Mouse (Mus musculus) cerebellum, postnatal 10 days (tissue): ENCODE measurements around the gene Bnip3.

Experiments used
- DNase-seq, 2 experiments: peaks; one replicate each; pipeline ENCODE4 v3.0.0; 2021; ENCODE audit warnings: mixed read lengths in 2 of 2

Bnip3 gene

DNA sequence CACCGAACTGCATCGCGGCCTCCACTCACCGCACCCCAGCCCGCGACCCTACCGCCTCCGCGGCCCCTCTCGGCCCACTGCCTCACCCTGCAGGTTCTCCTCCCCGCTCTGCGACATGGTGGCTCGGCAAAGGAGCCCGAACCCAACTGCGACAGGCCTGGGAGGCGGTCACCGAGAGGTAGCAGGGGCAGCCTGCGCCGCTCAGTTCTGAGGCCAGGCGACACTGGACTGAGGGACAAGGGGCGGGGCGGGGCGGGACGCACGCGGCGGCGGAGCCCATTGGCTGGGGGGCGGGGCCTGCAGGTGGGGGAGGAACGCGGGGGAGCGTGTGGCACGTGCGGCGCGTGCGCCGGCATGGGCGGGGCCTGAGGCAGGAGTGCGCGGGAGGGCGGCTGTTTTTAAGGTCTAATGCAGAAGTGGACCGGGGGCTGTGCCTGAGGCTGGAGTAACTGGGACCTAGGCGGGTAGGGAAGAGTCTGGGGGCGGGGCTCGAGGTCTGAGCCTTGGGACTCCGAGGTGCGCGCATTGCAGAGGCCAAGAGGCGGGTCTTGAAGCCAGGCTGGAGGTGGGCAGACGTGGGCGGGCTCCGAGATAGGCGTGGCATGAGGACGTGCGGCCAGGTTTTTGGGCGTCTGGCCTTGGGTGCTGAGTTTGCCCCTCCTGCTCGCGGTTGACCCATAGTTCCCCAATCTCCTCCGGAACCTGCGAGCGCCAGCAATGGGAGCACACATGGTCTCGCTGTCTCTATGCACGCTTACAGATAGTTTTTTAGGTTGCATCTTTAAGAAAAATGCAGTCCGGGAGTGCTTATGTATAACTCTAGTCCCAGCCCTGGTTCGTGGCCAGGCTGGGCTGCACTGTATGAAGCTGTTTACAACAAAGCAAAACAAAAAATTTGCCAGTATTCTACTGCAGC lies at the start of gene Bnip3:
Bnip3 (minus strand) TSS at position 243 of the 916 bp plus-strand sequence.
- DNase-seq: peak; percentile 95 to 96

- no peak for DNase-seq
Observed at GRCm38 (mm10) chr7:138957106-138957505, 47.8 kb upstream of the Bnip3 start.

GRCm38 (mm10) chr7:138955787-138956186 lies 46.5 kb upstream of the Bnip3 start:
- peak; percentile 74 to 83 for DNase-seq

GRCm38 (mm10) chr7:138948309-138948708 lies 39.0 kb upstream of the Bnip3 start:
- no peak for DNase-seq

DNA sequence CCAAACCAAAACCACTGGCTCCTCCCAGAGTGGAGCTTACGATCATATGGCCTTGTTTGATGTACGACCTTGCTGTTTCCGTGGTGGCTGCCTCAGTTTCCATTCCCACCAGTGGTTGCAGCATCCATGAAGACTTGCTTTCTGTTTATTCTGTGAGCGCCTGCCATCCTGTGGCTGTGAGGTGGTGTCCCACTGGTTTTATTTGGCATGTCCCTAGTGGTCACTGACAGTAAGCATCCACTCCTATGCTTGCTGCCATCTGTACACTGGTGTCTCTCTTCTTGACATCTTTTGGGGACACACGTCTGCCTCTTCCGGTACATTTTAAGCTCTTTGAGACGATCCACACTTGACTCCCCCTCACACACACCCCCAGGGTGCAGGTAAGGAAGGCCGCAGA lies 38.4 kb upstream of the Bnip3 start:
- DNase-seq: no peak

- no peak for DNase-seq
Observed at GRCm38 (mm10) chr7:138945668-138946067, 36.3 kb upstream of the Bnip3 start.

- peak in 1 of 2 experiments; percentile 42 for DNase-seq
Observed at GRCm38 (mm10) chr7:138942301-138942700, 33.0 kb upstream of the Bnip3 start.

DNA sequence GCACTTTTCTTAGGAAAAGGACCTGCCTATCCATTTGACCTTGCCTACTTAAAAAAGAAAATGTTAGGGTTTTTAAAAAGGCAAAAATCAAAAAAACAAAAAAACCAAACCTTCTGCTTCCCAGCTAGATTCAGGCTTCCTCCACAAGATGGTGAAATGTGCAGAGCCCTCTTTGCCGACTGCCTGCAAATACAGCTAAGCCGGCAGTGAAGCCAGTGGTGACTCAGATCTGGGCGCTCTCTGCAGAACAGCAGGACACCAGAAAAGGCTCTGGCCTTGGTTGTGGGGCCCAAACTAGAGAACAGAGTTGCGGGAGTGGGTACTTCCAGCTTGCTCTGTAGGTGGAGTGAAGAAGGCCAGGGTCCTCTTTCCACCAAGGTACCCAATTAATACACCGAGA lies 32.3 kb upstream of the Bnip3 start:
- DNase-seq: peak in 1 of 2 experiments; percentile 49

DNA sequence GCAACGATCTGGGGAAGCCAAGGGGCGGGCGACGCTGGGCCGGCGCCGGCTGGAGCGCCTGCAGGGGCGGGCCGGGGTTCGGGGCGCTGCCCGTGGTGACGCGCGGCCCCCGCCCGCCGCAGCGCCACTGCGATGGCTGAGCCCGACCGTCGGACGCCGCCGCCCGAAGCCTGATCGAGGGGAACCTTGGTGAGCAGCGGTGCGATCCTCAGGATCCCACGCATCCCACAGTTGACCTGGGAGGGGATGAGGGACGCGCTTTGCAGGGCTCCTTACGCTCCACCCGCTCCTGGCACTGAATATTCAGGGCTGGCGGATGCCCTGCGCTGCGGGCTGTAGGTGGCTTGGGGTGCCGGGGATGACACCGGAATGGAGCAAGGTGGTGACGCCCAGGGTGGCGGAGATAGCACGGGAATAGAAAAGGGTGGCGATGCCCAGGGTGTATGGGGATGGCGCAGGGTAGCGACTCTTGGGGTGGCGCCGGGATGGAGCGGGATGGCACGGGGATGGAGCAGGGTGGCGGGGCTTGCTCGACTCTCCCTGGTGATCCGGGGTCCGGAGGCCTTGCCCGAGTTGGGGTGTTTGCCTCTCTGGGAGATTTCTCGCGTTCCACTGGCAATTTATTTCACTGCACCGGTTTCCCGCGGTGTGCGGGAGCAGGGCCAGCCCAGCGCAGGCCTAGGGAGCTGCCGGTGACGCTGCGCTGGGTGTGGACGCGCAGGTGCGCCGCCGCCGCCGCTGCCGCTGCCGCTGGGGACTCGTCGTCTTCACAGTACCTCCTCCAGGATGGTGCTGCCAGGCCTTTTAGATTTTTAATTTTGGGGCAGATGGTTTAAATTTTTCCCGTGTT lies 31.5 kb upstream of the Bnip3 start, which contains the start of gene Jakmip3:
Jakmip3 (plus strand) TSS at position 119 of the 850 bp plus-strand sequence.
- DNase-seq: peak; percentile 77 to 80

- DNase-seq: peak; percentile 83 to 86
Observed at GRCm38 (mm10) chr7:138940256-138940611, 30.9 kb upstream of the Bnip3 start.

DNA sequence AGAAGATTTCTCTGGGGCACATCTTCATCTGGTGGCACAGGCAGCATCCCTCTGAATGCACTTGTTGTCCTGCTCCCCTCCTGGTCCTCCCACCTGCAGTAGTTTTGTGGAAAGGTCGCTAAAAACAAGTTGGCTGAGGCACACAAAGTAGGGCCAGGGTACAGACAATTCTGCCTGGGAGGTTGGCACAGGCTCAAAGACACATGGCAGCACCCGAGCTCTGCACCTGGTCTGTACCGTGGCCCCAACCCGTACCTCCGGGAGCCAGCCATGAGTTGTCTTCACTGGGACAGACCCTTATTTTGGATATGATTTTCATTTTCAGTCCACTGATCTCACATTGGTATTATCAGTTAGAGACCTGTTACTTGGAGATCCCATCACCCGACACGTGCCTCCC lies 29.7 kb upstream of the Bnip3 start:
- DNase-seq: no peak

DNA sequence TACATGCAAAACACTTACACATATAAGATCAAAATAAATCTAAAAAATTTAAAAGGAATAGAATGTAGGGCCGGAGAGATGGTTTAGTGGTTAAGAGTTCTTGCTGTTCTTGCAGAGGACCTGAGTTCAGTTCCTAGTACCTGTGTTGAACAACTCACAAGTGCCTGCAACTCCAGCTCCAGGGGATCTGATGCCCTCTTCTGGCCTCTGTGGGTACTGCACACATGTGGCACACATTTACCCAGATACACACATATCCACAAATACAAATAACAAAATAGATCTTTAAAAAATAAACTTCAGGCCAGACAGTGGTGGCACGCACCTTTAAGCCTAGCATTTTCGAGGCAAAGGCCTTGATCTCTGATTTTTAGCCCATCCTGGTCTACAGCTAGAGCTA lies 25.2 kb upstream of the Bnip3 start:
- DNase-seq: no peak

GRCm38 (mm10) chr7:138928456-138928855 lies 19.1 kb upstream of the Bnip3 start:
- DNase-seq: no peak

DNA sequence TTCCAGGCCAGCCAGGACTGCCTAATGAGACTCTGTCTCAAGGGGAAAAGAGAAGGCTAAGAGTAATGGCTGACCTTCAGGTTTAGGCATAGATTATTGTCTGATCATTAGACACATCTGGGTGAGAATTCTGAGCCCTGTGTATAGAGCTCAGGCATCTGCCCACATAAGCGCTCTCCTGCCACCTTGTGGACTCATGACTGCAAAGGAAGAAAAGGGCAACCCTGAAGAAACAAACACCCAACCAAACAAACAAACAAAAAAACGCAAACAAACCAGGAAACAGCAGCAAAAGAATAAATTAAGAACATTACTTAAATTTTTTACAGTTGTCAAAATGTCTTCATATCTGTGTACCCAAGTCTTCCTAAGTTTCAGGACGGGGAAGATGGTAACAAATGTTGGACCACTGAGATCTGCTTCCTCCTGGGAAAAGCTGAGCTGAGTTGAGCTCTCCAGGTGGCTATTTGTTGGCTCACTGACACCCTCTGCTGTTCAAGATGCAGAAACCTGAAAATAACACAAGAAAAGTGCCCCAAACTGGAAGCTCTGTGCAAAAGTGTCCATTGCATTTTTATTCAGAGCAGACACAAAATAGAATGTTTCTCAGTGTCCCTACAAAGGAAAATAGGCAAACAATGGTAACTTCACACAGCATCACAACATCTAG lies 14.6 kb upstream of the Bnip3 start:
- peak in 1 of 2 experiments; percentile 48 for DNase-seq

DNA sequence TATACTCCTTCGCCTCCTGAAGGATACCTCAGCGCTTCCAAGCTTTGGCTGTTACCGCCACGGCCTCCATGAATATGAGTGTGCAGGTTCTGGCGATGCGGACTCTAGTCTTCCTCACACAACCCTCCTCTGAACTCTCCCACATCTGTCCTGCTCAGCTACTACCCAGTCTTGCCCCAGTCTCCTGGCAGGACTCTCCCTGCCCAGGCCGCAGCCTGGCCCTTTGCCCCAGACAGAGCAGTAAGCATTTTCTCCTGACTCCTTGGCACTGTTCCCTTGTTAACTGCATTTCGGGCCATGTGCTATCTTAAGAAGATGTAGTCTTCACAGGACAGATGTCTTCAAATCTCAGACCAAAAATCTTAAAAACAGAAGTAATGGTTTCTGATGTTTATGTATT lies 12.3 kb upstream of the Bnip3 start:
- no peak for DNase-seq

DNA sequence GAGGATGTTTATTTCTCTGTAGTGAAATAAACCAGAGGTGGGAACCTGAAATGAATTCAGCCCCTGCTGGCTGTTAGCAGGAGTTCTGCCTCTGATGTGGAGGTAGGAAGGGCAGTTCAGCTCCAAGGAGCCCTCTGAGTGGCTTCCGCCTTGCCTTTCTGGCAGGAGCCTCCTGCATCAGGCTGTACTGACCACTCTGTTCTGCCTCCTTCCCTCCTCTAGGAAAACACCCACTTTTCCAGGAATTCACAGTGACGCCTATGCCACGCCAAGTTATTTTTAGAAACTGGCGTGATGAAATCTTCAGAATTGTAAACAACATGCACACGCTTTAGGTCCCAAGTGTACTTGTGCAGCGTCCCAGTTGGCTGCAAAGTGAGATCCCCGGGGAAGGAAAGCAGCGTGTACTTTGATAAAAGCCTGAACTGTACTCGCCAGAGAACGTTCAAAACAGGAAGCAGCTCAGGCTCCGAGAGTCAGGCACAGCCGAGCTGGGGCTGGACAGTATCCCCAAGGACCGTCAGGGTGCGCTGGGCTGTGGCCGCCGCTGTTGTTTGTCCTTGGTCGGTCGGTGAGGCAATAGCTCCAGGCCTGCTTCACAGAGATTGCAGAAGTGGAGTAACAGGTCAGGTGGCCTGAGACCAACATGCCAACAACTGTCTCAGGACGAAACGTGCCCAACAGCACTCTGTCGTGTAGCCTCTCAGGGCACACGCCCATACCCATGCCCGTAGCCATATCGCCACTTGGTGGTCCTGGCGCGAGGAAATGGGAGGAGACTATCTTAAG lies 10.0 kb upstream of the Bnip3 start:
- DNase-seq: peak in 1 of 2 experiments; percentile 21

DNA sequence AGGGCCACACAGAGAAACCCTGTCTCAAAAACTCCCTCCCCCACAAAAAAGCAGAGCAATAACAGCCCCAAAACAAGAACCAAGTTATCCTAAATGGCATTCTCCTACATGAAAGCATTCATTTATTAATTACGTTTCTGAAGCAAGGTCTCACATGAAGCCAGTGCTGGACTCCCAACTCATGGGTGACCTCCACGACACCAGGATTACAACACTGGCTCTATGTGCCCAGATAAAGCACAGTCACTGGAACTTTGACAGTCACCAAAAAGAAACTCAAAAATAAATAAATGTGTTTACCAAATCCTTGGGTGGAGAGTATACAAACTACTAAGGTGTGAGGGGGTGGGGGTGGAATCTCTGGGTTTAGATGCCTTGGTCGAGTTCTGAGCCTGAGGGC lies 4.3 kb upstream of the Bnip3 start:
- DNase-seq: no peak

GRCm38 (mm10) chr7:138910193-138910562 lies 859 bp upstream of the Bnip3 start:
- no peak for DNase-seq

DNA sequence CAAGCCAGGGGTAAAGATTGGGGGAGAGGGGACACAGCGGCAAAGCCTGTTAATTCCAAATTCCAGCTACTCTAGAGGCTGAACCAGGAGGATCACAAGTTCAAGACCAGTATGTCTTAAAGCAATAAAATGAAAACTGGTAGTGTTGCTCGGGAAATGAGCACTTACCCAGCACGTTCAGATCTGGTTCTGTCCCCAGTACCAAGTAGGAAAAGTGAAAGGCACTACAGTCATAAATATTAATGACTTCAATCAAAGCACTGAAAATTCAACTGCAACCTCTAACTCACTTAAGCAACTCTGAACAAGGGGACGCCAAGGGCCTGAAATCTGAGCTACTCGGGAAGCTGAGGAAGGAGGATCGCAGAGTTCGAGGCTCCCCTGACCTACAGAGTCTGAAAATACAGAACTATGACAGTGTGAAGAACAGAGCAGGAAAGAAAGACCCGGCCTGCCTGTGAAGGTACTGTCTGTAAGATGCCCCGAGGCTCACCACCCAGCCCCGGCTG lies 497 bp downstream of the Bnip3 start:
- DNase-seq: no peak

DNA sequence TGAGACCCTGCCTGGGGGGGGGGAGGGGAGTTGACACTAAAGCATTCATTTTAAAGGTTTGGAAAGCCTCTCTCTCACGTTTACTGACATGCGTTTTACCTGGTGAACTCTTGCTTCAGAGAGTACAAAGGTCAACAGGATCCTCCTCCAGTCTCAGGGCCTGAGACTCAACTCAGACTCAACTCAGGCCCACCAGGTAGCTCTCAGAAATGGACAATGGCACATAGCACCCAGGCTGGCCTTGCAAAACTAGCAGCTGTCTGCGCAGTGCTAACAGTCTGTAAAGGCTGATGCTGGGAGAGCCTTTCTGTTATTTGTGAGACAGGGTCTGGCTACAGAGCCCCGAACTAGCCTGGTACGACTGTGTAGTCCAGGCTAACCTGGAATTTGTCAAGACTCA lies 1.3 kb downstream of the Bnip3 start:
- no peak for DNase-seq

- DNase-seq: peak; percentile 27 to 39
Observed at GRCm38 (mm10) chr7:138907043-138907442, 2.3 kb downstream of the Bnip3 start.

DNA sequence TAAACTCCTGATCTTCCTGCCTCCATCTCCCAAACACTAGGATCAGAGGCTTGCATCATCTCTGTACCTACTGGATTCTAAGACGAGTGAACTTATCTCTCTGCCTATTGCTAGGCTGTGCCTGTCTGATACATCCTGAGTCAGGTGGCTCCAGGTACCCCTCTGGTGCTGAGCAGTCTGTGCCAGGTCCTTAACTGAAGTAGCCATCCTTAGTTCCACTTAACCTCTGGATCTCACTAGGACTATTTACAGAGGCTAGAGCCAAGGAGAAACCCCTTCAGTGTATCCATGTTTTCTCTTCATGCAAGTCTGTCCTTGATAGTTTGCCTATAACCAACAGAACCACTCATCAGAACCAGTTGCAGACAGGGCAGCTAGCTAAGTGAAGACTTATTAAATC lies 2.9 kb downstream of the Bnip3 start:
- DNase-seq: no peak
